Mouse (Mus musculus) lung, postnatal 10 days (tissue): ENCODE measurements at regions not wholly inside any gene's neighbourhood (a gene's known extent, or its start where the extent isn't known, plus 50 kb on each side); places are given as distances from the start of the nearest gene placed in this dataset.

Source experiments
- DNase-seq: peaks from one replicate; pipeline ENCODE4 v3.0.0; 2021

DNA sequence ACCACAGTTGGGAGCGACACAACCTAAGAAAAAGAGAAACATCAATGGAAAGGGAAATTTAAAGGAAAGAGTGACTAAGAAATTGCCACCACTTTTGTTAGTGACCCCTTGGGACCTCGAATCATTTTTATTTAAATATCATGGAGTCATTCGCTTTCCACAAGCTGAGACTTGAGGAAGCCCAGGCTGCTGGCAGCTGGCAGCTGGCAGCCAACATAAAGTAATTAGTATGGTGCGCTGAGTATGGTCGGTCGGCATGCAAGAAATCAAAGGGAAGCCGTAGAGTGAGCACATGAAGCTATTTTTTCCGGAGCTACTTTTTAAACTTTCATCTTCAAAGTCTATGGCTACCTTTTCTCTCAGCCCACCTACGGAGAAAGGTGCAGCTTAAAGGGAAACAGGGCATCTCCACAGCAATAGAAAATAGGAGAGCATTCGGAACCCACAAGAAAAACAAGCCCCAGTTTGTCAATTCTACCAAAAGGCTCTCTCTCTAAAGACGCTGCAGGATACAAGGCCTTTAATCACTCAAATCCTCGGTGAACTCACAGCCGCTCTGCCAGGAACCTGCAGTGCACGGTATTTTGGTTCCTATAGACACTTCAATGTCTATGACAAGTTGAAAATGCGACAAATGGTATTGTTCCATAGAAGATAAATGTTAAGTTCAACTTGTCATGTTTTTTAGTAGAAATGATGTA is 206.6 kb upstream of the Tll1 start:
- DNase-seq, result peak; percentile 7

DNA sequence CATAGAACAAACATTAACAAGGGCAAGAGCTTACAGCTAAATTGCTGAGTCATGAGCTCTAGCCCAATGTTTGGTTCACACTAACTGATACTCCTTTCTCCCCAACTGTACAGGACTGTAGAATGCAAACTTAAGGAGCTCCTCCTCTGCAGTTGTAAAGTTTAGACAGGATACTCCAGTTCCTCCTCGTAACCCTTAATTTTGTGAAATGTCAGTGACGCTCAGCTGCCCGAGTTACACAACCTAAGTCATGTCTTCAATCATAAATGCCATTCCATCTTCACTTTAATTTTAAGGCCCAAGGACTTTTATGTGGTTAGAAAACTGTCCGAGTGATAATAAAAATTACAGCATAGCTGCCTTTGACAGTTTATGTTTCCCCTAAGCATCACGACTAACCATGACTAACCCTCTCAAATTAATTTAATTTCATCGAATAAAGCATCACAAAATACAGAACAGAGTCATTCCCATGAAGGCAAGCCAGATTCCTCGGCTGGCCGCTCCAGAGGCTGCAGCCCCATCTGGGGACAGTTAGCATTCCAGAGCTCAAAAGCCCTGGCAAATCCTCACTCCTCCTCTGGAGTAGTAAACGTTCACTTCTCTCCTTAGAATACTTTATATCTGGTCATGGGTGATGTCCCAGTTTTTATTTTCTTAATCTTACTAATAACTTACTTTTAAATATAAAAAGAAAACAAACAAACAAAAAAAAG is 200.9 kb upstream of the Tll1 start:
- no peak for DNase-seq

DNA sequence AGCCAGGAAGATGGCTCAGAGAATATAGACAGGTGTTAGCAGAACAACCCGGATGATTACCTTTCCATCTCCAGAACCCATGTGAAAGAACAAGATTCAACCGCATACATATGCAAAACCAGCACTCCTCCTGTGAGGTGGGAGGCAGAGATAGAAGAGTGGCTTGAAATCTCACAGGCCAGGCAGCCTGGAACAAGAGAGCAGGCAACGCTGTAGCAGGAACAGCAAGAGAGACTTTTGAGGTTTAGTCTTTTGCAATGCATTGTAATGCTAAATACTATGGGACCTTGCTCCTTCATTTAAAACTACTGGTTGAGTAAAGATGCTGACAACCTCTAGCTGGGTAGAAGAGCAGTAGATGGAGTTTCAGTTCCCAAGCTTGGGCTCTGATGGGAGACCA is 193.5 kb upstream of the Tll1 start:
- DNase-seq, result no peak

DNA sequence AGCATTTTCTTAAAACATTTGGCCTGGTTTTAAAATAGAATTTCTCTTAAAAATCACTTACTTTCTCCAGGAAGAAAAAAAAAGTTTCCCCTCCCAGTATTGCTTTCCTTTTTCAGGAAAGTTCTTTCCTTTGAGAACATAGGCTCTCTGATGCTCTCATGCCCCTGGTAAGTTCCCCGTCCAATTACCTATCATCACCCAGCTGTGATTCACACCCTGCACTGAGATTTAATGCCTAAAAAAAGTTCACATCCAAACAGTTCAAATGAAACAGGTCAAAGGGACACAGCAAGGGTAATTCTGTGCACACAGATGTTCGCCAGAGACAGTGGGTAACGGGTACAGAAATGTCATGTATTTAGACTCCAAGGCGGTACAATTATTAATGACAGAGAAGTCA is 191.8 kb upstream of the Tll1 start:
- DNase-seq, result no peak

DNA sequence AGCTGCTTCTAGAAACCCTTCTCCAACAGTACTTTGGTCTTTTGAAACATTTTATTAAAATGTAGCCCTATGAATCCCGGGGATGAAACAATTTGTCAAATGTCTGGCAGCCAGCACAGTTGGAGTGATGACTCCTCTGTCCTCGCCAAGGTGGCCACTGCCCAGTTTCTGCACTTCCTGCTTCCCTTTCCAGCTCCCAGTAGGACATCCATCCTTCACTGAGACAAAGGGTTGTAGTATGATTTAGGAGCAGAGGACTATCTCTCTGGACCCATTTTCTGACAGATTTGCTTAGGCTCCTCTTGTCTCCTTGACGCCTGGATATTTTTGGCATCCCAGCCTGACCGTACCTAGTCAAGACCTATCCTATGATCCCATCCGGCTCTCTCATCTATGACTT is 189.7 kb upstream of the Tll1 start:
- peak; percentile 12 for DNase-seq

DNA sequence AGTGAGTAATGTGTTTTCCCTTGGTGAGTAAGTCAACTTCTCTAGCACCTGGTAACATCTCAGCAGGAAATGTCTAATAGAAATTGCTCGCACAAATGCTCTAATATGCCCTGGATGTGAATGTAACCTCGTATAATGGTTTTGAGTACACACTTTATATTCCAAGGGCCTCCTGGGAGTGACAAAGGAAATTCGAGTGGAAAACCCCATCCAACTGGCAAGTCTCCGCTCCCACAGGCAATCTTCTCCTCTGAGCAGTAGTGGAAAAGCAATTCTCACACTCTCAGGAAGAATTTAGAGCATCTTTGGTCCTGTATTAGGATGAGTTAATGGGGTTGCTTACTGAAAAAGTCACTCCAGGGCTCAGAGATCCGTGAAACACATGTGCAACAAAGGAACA is 183.4 kb upstream of the Tll1 start:
- no peak for DNase-seq

DNA sequence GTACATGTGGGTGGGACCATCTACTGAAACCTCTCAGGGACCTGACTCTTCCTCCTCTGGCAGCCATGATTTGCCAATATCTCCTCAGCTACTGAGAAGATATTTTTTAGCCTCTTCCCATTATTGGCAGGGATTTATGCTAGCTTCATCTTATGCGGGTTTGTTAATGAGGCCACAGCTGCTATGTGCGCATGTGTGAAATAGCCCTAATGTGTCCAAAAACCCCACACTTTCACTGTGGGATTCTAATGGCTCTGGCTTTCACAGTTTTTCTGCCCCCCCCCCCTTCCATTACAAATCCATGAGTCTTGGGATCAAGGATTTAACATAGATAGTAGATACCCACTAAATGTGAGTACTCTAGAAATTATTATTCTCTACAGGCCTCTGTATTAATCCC is 182.2 kb upstream of the Tll1 start:
- no peak for DNase-seq

DNA sequence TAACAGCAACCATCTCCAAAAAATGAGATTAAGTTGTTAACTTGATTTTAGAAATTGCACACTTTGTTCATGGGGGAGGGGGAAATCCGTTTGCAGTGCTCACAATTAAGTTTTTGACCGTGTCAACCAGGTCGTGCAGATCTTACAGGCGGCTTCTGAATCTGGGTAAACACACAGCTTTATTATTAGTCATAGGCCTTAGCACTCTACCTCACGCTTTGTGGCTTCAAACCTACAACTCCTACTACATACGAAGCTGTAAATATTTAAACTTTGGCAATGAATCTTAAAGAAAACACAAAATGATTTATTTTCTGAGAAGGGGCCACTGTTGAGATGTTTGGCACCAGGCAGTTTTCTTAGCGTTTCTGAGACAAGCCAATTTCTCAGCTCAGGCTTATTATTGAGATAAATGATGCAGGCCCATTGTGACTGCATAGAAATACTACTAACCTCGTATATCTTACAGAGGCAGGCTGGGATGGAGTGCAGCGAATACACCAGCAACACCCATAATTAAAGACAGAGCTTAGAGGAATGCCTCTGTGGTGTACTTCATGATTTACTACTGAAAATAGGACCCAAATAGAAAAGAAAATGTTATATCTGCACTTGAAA is 173.8 kb upstream of the Tll1 start:
- DNase-seq, result no peak

DNA sequence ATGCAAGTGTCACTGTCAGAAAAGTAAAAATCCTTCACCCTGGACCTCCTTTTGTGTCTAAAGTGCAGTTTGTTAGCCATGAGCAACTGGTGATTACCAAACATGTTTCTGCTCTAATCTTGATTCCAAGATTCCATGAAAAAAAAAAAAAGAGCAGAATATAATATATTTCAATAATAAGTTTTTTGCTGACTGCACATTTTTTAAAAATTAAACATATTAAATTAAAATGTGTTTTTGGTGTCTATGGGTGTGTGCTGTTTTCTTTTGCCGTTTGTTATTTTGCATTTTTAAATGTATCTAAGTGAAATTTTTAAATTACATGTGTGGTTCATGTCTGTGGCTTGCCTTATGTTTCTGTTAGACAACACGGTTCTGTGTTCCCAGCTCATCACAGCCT is 171.8 kb upstream of the Tll1 start:
- DNase-seq, result no peak

DNA sequence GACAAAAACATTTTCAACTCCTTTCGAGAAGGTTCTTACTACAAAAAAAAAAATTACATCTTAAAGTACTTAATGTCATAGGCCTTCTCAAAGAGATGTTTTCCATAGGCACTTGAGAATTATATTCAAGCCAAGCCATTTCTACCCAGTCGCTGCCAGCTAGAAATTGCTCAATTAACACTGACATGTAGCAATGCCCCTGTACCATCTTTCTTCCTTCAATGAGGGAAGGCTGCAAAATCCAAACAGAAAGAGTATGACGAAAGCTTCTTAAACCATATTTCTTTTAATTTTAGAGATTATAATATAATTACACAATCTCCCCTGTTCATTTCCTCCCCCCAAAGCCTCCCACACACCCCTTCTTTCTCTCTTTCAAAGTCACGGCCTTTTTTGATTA is 169.4 kb upstream of the Tll1 start:
- DNase-seq, result no peak

DNA sequence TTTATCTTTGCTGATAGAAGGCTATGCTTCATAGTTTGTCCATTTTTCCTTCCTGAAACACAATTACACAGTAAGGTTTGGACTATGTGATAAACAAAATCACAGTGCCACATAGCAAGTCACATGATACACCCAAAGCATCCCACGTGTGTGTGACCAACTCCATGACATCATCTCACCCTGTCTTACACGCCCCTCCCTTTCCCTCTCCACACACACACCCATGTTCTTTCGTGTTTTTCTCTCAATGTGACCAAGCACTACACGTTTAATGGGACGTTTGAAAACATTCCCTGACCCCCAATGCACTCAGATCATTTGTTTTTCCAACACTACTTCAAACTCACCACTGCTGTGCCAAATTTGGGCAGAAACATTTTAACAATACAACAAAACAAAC is 168.9 kb upstream of the Tll1 start:
- DNase-seq, result no peak

DNA sequence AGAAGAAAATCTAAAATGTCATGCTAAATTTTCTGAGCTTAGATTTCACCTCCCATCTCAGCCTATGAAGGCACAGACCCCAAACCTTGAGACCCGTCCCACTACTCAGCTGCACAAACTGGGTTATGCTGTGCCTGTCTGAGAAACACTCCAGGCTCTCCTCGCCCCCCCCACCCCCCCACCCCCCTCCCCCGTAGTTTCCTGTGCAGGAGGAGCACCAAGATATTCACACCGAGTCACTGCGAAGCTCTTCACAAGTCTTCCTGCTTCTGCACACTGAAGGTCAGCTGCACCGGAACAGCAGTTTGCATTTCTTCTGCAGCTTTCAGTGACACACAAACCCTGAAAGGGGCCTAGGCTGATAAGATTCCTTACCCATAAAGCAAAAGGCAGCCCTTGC is 163.9 kb upstream of the Tll1 start:
- DNase-seq, result no peak

DNA sequence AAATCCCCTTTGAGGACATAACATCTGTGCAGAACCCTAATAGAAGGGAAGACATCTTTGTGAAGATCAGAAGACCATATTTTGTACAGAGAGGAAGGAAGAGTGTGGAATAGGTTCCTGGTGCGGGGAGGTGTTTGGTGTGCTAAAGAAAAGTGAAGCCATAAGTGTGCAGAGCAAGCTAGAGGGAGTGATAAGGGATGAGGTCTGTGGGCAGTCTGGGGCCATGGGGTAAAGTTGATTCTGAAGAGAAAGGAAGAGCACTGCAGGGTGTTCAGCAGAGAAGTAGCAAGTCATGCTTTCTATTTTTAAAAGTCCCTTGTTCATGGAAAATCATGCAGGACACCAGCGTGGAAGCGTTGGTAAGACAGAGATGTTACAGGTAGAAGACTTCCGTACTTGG is 161.8 kb upstream of the Tll1 start:
- no peak for DNase-seq

DNA sequence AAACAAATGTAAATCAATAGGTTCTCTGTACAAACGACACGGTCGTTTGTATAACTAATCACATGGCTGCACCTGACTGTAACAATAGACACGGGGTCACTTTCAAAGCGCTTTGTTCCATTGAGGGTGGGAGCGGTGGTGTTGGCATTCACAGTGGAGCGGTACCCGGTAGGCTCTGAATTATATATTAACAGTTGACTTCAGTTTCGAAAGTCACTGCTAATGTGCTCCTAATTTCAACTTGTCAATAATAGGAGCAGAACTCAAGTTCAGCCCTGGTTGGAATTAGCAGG is 160.8 kb upstream of the Tll1 start:
- no peak for DNase-seq

DNA sequence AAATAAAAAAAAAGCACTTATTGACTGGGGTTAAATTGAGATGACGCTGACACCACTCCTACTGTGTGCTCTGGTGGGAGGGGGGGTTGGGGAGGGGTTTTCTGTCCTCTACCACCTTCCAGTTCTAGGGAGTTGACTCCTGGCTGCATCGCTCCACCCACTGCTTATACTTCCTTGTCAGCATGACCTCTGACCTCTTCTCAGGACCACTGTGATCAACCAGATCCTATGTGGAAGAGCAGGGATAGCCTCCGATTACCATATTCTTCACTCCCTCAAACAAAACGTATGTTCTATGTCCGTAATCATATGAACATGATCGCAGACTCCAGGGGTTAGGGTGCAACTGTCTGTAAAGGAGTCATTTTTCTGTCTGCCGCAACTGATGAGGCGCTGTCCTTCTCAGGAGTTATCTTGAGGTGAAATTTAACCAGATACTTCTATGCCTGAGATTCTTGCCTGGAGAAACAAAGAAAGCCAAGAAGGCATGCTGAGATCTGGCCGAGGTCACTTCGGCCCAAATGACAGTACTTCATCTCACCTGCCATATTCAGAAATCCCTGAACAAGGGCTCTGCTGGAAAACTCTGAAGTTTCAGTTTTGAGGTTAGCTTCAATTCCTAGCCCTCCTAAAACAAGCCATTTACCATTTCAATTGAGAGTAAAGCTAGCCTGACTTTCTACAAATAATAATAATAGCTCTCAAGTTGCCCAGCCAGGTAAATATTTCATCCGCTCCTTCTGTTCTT is 160.3 kb upstream of the Tll1 start:
- no peak for DNase-seq

DNA sequence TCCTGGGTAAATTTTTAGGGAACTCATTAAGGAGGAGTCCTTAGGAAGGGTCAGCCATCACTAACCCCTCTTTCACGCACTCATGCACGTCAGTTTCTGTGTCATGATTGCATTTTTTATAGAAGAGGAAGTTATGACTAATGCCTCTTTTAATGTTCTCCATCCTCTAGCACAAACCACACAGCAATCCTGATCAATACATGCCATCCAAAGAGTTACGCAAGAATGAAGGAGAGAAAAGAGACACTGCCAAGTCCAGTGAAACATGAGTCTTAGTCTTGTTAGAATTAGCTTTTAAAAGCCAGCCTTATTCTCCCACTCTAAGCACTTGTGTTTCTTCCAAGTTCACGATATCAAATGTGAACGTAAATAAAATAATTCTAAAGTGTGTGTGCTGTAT is 151.0 kb upstream of the Tll1 start:
- DNase-seq, result no peak

DNA sequence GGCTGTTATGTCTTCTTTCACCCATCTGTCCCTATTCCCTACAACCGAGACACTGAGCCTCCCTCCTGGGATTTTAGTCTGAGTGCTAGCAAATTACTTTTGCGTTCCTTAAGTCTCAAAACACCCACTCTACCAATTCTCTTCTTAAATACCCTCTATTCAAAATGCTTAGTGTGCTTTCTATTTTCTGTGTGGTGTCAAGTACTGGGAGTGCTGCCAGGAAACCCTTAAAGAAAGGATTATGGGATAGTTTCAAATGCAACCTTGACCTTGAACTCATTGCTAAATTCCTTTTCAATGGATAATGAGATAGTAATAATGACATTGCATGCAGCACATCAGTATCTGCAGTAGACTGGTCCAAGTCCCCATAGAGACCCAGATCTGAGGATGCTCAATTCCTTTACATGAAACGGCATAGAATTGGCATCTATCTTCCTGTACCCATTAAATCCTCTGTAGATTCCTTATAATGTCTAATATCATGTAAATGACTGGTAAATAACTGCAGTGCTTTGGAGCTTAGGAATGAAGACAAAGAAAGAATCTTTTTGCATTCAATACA is 142.1 kb upstream of the Tll1 start:
- DNase-seq, result no peak

DNA sequence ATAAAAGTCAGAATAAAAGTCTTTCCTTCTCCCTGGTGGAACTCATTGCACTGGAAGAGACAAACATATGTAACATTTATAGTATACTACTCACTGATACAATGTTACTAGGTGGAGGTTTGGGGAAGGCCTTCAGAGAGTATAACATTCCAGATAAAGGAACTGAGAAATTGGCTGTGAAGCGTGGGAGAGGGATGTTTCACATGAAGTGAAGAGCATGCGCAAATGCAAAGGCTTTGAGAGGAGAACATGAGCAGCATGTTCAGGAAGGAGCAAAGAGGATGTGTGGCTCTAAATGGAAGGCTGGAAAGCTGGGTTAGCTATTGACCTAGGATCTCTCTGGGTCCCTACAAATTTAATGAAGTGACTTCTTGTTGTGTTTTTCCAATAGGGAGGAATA is 141.4 kb upstream of the Tll1 start:
- DNase-seq, result no peak

DNA sequence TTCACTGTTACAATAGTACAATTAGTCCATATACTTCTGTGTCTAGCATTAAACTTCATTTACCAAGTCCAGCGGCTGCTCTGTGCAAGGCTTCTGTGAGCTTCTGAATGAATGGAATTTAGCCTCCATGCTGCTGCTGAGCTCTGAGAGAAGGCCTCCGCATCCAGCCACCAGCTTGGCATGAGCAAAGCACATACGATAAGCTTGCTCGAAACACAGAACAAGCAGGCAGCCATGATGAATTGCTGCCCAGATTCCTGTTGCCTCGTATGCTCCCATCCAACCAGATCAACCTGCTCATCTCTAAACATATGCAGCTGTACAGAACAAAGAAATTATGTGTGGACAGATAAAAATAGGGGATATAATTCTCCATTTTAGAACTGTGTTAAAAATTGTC is 140.4 kb upstream of the Tll1 start:
- DNase-seq, result no peak

DNA sequence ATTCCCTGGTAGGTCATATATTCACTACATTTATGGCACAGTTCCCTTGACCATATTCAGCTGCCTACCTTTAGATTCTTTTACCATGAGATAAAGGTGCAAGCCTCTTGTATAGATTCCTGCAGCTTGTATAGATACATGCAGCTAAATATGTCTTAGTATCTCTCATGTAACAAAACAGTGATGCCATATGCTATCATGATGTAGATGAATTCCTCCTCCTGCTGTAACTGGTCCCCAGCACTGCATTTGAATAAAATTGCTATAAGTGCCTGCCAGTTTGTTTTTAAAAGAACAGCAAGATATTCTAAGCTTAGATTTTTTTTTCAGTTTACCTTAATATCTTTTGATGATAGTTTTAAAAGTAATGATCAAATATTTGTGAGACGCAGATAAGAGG is 138.9 kb upstream of the Tll1 start:
- DNase-seq, result no peak

DNA sequence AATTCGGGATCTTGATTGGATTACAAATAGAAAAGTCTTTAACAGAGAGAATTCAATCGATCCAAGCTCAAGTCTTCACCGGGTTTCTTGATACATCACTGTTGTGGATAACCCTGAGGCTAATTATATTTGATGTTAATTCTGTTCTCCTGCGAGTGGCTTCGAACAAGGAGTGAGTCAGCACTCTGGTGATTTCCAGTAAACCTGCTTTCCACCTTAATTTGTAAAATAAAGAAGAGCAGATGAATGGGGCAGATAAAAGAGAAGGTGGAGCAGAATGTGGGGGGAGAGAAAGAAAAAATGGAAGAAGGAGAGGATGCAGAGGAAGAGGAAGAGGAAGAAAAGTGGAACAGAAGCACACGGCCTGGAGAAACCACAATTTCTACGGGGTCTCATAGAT is 137.5 kb upstream of the Tll1 start:
- no peak for DNase-seq

DNA sequence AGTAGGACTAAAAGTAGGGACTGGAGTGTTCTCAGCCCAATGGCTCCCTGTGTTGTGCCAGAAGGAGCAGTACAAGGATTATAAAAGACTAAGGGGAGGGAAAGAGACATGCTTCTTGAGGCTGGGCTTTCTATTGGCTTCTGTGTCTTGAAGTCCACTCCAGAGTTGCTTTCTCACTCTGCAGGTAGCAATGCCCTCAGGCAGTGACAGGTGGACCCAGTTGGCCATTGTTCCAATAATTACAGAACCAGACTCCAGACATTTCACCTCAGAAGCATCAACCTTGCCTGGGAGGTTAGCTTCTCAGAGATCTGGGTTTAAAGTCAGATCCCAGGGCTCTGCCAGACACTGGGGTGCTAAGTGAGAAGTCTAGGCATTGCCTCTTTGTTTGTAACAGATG is 136.3 kb upstream of the Tll1 start:
- no peak for DNase-seq

DNA sequence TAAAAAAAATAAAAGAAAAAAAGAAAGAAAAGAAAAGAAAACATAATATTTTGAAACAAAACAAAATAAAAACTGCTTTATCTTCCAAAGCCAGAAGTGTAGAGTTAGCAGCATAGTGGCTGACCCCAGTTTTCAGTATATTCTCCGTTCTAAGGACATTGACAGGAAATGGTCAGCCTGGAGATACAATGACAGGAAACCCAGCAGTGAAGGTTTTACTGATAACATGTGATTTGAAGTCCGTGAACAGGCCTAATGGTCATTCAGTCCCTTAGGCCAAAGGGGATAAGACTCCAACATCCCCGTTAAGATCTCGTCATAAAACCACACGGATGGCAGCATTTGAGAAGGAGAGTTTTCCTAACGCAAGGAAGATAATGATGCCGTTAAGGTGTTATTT is 131.3 kb upstream of the Tll1 start:
- DNase-seq, result peak; percentile 5

DNA sequence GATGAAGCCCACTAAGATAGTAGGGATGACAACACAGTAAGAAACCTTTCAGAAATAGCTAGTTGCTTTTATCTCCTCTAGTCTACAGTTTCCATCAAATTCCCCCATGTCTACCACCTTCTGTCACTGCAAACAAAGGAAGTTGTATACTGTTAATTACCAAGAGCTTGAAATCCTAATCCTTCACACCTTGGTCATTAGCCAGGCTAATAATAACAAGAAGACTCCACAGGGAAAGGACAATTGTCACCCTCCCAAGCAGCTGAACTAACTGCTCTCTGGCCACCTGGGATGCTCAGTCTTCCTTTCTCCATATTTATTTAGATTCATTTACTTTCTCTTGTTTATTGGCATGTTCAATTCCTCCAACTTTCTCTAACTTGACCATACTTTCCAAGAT is 130.5 kb upstream of the Tll1 start:
- no peak for DNase-seq
